In the genomic region with DNA sequence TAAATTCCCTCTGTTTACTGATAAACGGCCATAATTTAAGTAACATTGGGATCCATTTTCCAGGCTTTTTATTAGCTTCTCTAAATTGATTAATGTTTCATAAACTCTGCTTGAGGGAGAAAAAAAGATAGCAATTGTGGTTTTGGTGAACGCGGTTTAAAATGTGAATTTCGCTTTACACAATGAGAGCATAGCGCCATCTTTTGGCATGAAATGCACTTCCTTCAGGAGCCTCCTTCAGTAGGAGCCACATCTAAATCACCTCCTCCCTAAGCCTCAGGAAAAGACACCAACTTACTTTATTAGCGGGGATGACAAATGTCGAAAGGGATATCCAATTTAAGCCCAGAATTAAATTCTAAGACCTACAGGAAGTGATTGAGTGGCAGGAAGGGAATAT, we compare ENCODE assay signal across 9 mouse cellular contexts.
DNase-seq lines count a peak whose midpoint lies in the region; ATAC-seq and TF ChIP-seq lines count a peak whose summit lies in the region.
"Had no signal": no experiment of that assay in that cellular context is flagged by ENCODE, and none has a peak within 500 bp of the region (broad histone marks: within the 10 kb centered on the region; RNA-seq: fewer than 3 reads in every experiment).

No protein-coding gene starts in this region.

- WGBS in forebrain, embryonic 14.5 days, result 33% methylated on average over 7 of the region's 7 CpGs
- WGBS in forebrain, embryonic 11.5 days, result 28% methylated on average over 7 of the region's 7 CpGs
- WGBS in stomach, postnatal 0 days, result 17% methylated on average over 7 of the region's 7 CpGs

- no peak for TF ChIP-seq EP300 in stomach, postnatal 0 days (optimal IDR thresholded peaks at IDR 0.05)

- DNase-seq in forebrain, embryonic 14.5 days (ENCODE audit: low spot score), result peak; percentile 85
- no peak for DNase-seq in forebrain, embryonic 11.5 days (ENCODE audit: low spot score)
- peak; percentile 4 for DNase-seq in urinary bladder, postnatal 25 days (ENCODE audit: low spot score)
- no peak for DNase-seq in urinary bladder, postnatal 36 days (ENCODE audit: low spot score in 2 of 2)
- DNase-seq in layer of hippocampus, postnatal 14 days (ENCODE audit: low spot score in 2 of 2), result peak; percentile 9 to 51
- DNase-seq in stomach, postnatal 0 days (ENCODE audit: low spot score), result no peak
- DNase-seq in heart, adult 18-20 months, result no peak
- DNase-seq in urinary bladder, adult 2 months (ENCODE audit: low spot score), result no peak

- no peaks in the 10 kb centered on the region for H3K36me3 ChIP-seq in forebrain, embryonic 14.5 days (ENCODE audit: control insufficient read depth, insufficient read depth, low read length)
- H3K36me3 ChIP-seq in forebrain, embryonic 11.5 days (ENCODE audit: control insufficient read depth, insufficient read depth, low read length), result no peaks in the 10 kb centered on the region
- no peaks in the 10 kb centered on the region for H3K36me3 ChIP-seq in stomach, postnatal 0 days (ENCODE audit: control insufficient read depth, insufficient read depth, low read length)
- H3K36me3 ChIP-seq: lung, embryonic 15.5 days had no signal

- no peaks in the 10 kb centered on the region for H3K27me3 ChIP-seq in forebrain, embryonic 14.5 days (replicated peaks; ENCODE audit: control insufficient read depth, insufficient read depth, low read length)
- H3K27me3 ChIP-seq in forebrain, embryonic 11.5 days (ENCODE audit: control insufficient read depth, insufficient read depth, low read length), result no peaks in the 10 kb centered on the region
- no peaks in the 10 kb centered on the region for H3K27me3 ChIP-seq in stomach, postnatal 0 days (ENCODE audit: control insufficient read depth, insufficient read depth, low read length)
- H3K27me3 ChIP-seq: lung, embryonic 15.5 days had no signal

- no peak overlapping the region for H3K4me3 ChIP-seq in forebrain, embryonic 14.5 days (ENCODE audit: low read depth, low read length)
- H3K4me3 ChIP-seq in forebrain, embryonic 11.5 days (ENCODE audit: low read depth, low read length), result no peak overlapping the region
- H3K4me3 ChIP-seq in stomach, postnatal 0 days (ENCODE audit: low read depth, low read length), result no peak overlapping the region
- H3K4me3 ChIP-seq: lung, embryonic 15.5 days had no signal

- peak; percentile 81 for TF ChIP-seq CTCF in stomach, postnatal 0 days (IDR thresholded peaks at IDR 0.05; ENCODE audit: low read depth)

- no peak overlapping the region for H3K27ac ChIP-seq in forebrain, embryonic 14.5 days (ENCODE audit: low read depth, low read length)
- no peak overlapping the region for H3K27ac ChIP-seq in forebrain, embryonic 11.5 days (ENCODE audit: low read depth, low read length)
- H3K27ac ChIP-seq in stomach, postnatal 0 days (replicated peaks), result no peak overlapping the region
- H3K27ac ChIP-seq: lung, embryonic 15.5 days had no signal

- no peak overlapping the region for H3K4me2 ChIP-seq in forebrain, embryonic 14.5 days (ENCODE audit: low read length)
- H3K4me2 ChIP-seq in forebrain, embryonic 11.5 days (ENCODE audit: low read depth, low read length, severe bottlenecking), result no peak overlapping the region
- H3K4me2 ChIP-seq in stomach, postnatal 0 days (replicated peaks; ENCODE audit: low read depth), result no peak overlapping the region
- H3K4me2 ChIP-seq: lung, embryonic 15.5 days had no signal

- H3K9me3 ChIP-seq in forebrain, embryonic 14.5 days (replicated peaks; ENCODE audit: control insufficient read depth, low read length), result no peaks in the 10 kb centered on the region
- no peaks in the 10 kb centered on the region for H3K9me3 ChIP-seq in forebrain, embryonic 11.5 days (ENCODE audit: control insufficient read depth, low read length)
- H3K9me3 ChIP-seq in stomach, postnatal 0 days (ENCODE audit: control insufficient read depth, low read length), result no peaks in the 10 kb centered on the region
- H3K9me3 ChIP-seq: lung, embryonic 15.5 days had no signal

- H3K4me1 ChIP-seq in forebrain, embryonic 14.5 days (ENCODE audit: control insufficient read depth, insufficient read depth, low read length), result no peaks in the 10 kb centered on the region
- H3K4me1 ChIP-seq in forebrain, embryonic 11.5 days (replicated peaks; ENCODE audit: control insufficient read depth, insufficient read depth, low read length), result no peaks in the 10 kb centered on the region
- no peaks in the 10 kb centered on the region for H3K4me1 ChIP-seq in stomach, postnatal 0 days (replicated peaks; ENCODE audit: control insufficient read depth, insufficient read depth)
- H3K4me1 ChIP-seq: lung, embryonic 15.5 days had no signal

- no peak overlapping the region for H3K9ac ChIP-seq in forebrain, embryonic 14.5 days (ENCODE audit: low read length)
- no peak overlapping the region for H3K9ac ChIP-seq in forebrain, embryonic 11.5 days (ENCODE audit: low read length)
- no peak overlapping the region for H3K9ac ChIP-seq in stomach, postnatal 0 days (ENCODE audit: low read length)
- H3K9ac ChIP-seq: lung, embryonic 15.5 days had no signal

- ATAC-seq in forebrain, embryonic 14.5 days, result peak; percentile 34; the same call in 1 of the 2 replicates
- no peak for ATAC-seq in forebrain, embryonic 11.5 days (replicated peaks; ENCODE audit: low FRiP score)
- ATAC-seq in stomach, postnatal 0 days (ENCODE audit: low FRiP score, low TSS enrichment), result no peak

Comparison
In these comparisons a context has a peak if more than half of its experiments do, and no peak if none do; other contexts are left out.
1. DNase-seq: peak in forebrain, embryonic 14.5 days (single experiment), urinary bladder, postnatal 25 days (single experiment) and layer of hippocampus, postnatal 14 days (2 of 2); none in forebrain, embryonic 11.5 days (single experiment), urinary bladder, postnatal 36 days (0 of 2), stomach, postnatal 0 days (single experiment), heart, adult 18-20 months (0 of 2) and urinary bladder, adult 2 months (single experiment).